Mouse (Mus musculus): ENCODE measurements around the gene Ccdc182. TPM values are rescaled to one million over a fixed set of nuclear protein-coding genes. Genes with fewer than 3 reads are reported as not detected.

Ccdc182 gene
- polyA plus RNA-seq, 1 experiment from 2014 or later: 0.32 TPM

- peaks cover 23% of the 10 kb centered on the region for H3K36me3 ChIP-seq (ENCODE audit: poor library complexity, severe bottlenecking)
- peaks cover 31% of the 10 kb centered on the region for H3K4me1 ChIP-seq
- H3K27me3 ChIP-seq: no peaks in the 10 kb centered on the region
- WGBS: 24% methylated on average over 5 of the region's 5 CpGs
- H3K27ac ChIP-seq: peak overlapping the region; percentile 40; the same call in 1 of the 2 replicates
- H3K4me3 ChIP-seq: no peak overlapping the region
- peak overlapping the region; percentile 30; the same call in 1 of the 2 replicates for H3K9ac ChIP-seq
- no peaks in the 10 kb centered on the region for H3K9me3 ChIP-seq (replicated peaks)
- H3K4me2 ChIP-seq: no peak overlapping the region
- no peak for ATAC-seq
These were observed 41.0 kb downstream of the Ccdc182 start for GRCm38 (mm10) chr11:88334893-88335292.

GRCm38 (mm10) chr11:88337926-88338325 is 44.1 kb downstream of the Ccdc182 start:
- Histone ChIP-seq H3K27me3 (no peaks in the 10 kb centered on the region), H3K9me3 (replicated peaks) (no peaks in the 10 kb centered on the region), H3K36me3 (ENCODE audit: poor library complexity, severe bottlenecking) (peaks cover 23% of the 10 kb centered on the region), H3K27ac (no peak overlapping the region), H3K4me3 (no peak overlapping the region), H3K4me1 (peaks cover 14% of the 10 kb centered on the region), H3K4me2 (no peak overlapping the region), H3K9ac (no peak overlapping the region)
- ATAC-seq: no peak
- 100% methylated on average over 3 of the region's 3 CpGs for WGBS

Other genes with a start within 250 kb of the Ccdc182 start
- gene Srsf1, start 246.7 kb upstream of the Ccdc182 start, polyA plus RNA-seq (2015; fragmentation: Nextera tagmentation; extraction: Ambion mirVana): 393 and 402 TPM in 2 replicates
- gene Vezf1, start 225.8 kb upstream of the Ccdc182 start, polyA plus RNA-seq (2015; fragmentation: Nextera tagmentation; extraction: Ambion mirVana): 65.6 and 72.7 TPM in 2 replicates
- gene Cuedc1, start 196.0 kb upstream of the Ccdc182 start, polyA plus RNA-seq (2015; fragmentation: Nextera tagmentation; extraction: Ambion mirVana): 32.8 and 37.4 TPM in 2 replicates
- 70.4 and 70.9 TPM in 2 replicates for gene Mrps23, start 89.7 kb upstream of the Ccdc182 start, polyA plus RNA-seq (2015; fragmentation: Nextera tagmentation; extraction: Ambion mirVana)

All from forebrain, embryonic 13.5 days (tissue).